Mouse (Mus musculus) G1E (cell line): ENCODE data around the gene Zc3h15.

Experiments
- CTCF ChIP-seq: IDR thresholded peaks from 2 replicates; pipeline ENCODE4 v1.5.1; 2012; ENCODE audit warnings: low read depth, low read length, inconsistent platforms, mixed read lengths
- GATA1 ChIP-seq: IDR thresholded peaks from 2 replicates; pipeline ENCODE4 v1.6.1; 2012; ENCODE audit warnings: borderline replicate concordance, low read length, inconsistent platforms, mixed read lengths
- GATA2 ChIP-seq: IDR thresholded peaks from 2 replicates; pipeline ENCODE4 v1.6.1; 2012; ENCODE audit warnings: low read depth, low read length, inconsistent platforms, borderline replicate concordance
- POLR2AphosphoS5 ChIP-seq: IDR thresholded peaks from 2 replicates; pipeline ENCODE4 v1.6.1; 2012; ENCODE audit warnings: low read depth, low read length, inconsistent platforms; ENCODE audit not compliant: insufficient replicate concordance
- TAL1 ChIP-seq: conservative IDR thresholded peaks from 2 replicates; pipeline ENCODE4 v1.6.1; 2012; ENCODE audit warnings: low read depth, low read length, inconsistent platforms, mixed read lengths

DNA sequence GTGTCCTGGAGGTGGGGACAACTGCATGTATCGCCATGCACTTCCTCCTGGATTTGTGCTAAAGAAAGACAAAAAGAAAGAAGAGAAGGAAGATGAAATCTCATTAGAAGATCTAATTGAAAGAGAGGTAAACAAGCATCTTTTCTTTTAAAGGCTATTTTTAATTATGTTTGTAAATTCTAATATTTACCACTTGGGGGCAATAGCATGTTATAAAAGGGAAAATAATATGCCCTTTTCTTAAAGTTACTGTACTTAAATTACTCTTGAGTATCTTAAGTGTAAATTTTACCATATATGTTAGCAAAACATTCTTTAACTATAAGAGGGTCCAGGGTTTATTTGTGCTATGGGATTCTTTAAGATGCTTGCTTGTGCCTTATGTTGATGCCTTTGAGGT lies 15.9 kb downstream of the Zc3h15 start:
- TF ChIP-seq CTCF (no peak), GATA1 (no peak), POLR2AphosphoS5 (no peak), GATA2 (no peak), TAL1 (no peak)
